Mouse (Mus musculus) adrenal gland, postnatal 25 days (tissue): Measurements from ENCODE around the gene Stim2. TPM values are rescaled to one million over a fixed set of nuclear protein-coding genes. Genes with fewer than 3 reads are reported as not detected.

Source experiments
- DNase-seq: peaks from one replicate; pipeline ENCODE4 v3.0.0; 2021; ENCODE audit warnings: mixed read lengths
- total RNA-seq: library from RNA; stranded (reverse); gene quantifications from 2 replicates; pipeline ENCODE4 v1.2.3, GENCODE M21; 2021

The Stim2 gene
- total RNA-seq, 1 experiment from 2014 or later, result 26.3 TPM

DNA sequence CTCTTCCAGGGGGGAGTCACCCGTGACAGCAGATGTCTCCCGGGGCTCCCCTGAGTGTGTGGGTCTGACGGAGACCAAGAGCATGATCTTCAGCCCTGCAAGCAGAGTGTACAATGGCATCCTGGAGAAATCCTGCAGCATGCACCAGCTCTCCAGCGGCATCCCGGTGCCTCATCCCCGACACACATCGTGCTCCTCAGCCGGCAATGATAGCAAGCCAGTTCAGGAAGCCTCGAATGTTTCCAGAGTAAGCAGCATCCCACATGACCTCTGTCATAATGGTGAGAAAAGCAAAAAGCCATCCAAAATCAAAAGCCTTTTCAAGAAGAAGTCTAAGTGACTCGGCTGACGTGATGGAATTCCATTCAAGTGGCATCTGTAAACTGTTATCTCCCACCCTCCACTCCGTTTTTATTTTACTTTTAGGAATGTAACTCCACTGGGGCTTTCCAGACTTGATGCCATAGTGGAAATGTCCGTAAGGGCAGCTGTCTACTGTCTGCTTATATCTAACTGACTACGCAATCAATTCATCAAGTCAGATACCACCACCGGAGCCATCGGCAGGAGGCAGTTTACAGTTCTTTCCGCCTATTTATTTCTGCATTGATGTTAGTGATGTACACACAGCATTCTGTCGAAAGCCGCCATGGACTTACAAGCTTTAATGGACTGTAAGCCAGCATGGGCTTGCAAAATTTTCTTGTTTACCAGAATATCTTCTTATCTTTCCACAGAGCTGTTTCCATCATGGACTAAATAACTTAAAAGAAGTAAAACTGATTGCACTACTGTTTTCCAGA lies 120.3 kb downstream of the Stim2 start:
- no peak for DNase-seq

DNA sequence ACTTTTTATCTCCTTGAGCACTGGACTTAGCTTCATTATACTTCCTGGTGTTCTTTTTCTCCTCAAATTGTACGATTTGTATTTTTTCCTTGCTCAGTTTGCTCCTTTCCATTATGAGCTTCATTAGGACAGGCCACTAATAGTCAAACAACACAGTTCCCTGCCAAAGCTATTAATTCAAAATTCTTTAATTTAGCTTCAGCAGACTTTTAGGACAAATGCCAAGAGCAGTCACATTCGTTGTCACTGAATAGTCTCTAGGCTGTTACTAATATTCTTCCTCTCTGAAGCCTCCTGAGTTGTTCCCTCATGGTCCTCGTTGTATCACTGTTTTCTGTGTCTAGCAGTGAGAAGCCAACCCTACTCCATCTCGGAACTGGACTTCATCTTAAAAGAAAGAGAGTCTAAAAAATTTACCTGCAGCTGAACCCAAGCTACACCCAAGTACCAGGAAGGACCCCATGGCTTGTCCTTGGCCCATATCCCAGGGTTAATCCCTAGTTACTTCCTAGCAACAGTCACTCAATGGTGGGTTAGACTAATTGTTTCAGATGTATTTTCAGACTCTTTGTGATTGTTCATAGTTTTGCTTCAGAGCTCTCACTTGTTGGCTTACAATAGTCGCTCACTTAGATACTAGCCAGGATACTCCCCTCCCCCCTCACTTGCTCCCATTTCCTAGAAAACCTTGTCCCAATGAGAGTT lies 149.9 kb downstream of the Stim2 start:
- no peak for DNase-seq

DNA sequence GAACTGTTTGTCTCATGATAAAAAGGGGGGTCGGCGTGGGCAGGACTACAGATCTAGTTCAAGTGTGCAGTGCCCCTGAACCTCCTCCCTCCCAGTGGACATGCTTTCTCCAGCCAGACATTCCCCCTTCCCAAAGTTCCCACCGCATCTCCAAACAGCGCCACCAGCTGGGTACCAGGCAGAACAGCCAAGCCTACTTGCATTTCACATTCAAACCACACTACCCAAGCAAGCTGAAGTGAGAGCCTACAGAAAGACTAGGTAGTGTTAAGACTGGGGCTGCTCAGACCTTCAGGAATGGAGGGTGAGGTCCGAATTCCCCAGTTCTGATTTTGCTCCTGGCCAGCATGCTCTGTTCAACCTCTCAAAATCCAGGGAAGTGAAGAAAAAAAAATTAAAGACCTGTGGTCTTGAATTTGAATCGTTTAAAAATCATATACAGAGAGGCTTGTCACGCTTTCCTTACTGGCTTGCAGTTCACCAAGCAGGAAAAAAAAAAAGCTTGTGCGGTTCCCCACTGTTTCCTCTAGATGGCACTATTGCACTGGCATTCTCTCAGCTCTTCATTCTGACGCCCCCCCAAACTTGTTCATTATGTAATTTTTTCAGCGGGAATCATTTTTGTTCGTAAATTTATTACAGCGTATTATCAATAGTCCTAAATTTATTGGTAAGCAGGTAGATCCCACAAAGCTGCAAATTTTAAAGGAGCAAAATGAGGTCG lies 156.4 kb downstream of the Stim2 start:
- no peak for DNase-seq

GRCm38 (mm10) chr5:54155227-54155776 lies 157.0 kb downstream of the Stim2 start:
- no peak for DNase-seq

- no peak for DNase-seq
Observed at GRCm38 (mm10) chr5:54155916-54156315, 157.6 kb downstream of the Stim2 start.

GRCm38 (mm10) chr5:54156944-54157527 lies 158.7 kb downstream of the Stim2 start:
- DNase-seq, result no peak

- DNase-seq, result no peak
Observed at GRCm38 (mm10) chr5:54158230-54158629, 159.9 kb downstream of the Stim2 start.

DNA sequence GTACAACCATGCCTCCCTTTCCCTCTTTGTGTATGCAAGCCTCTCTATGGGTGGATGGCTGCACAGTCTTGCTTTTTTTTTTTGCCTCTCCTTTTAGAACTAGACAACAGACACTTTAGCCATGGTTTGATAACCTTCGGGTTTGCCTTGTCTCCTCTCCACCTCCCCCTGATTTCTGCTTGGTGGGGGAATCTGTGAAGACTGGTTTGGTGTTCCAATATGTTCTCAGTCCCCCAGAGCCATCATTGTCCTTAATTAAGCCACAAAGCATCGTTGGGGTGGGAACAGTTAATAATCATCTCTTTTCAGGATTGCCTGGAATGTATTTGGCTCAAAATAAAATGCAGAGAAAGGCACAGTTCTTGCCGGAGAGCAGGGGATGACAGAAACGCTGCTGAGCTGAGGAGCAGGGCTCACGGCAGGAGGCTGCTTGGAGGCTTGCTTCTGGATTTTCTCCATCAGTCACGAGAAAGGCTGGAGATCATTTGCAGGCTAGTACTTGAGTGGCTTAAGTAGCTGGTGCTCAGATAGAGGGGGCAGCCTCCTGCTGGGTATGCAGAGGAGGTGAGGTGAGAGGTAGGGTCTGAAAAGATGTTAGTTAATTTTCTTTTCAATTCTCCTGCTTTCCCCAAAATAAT lies 161.0 kb downstream of the Stim2 start:
- no peak for DNase-seq

DNA sequence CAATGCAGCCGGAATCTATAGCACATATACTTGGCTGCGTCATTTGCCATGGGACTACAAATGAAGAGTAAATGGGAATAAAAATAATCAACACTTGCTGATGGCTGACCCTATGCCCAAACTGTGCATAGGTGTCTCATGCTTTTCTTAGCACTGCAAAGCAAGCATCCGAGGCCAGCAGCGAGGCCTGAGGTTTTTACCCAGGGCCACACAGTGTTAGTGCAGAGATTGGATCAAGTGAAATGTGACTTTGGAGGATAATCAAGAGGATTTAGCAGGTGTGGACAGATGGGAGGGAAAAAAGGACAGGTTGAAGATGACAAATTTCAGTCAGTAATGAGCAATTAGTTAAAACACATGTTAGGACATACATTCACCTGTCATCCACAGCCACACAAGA lies 162.3 kb downstream of the Stim2 start:
- no peak for DNase-seq

- no peak for DNase-seq
Observed at GRCm38 (mm10) chr5:54163890-54164289, 165.6 kb downstream of the Stim2 start.

Other genes starting within 250 kb of the Stim2 start
- gene Tbc1d19, start 188.9 kb upstream of the Stim2 start, total RNA-seq, result 27.8 and 37.0 TPM in 2 replicates